Mouse (Mus musculus): ENCODE measurements around the gene Tspan18. TPM values are rescaled to one million over a fixed set of nuclear protein-coding genes. Genes with fewer than 3 reads are reported as not detected.

Tspan18 gene
- polyA plus RNA-seq, 1 experiment from 2014 or later: 22.2 TPM

DNA sequence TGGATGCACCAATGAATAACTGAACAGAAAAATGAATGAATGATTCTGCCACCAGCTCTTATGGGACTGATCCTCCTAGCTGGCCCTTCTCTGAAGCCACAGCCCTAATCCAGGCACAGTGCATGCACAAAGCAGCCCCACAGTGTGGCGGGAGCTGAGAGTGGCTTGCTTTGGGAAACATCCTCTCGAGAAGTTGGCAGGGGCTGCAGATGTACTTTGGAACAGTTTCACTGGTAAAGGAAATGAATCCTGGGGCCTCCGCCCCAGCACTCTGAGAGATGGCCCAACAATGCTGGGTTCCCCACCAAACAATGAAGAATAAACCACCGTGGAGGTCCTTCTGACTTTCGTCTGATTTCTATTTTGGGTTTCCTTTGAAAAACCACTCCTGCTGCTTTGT is 64.2 kb downstream of the Tspan18 start:
- Histone ChIP-seq H3K9me3 (replicated peaks) (no peaks in the 10 kb centered on the region), H3K4me3 (no peak overlapping the region), H3K4me2 (no peak overlapping the region), H3K36me3 (ENCODE audit: poor library complexity, severe bottlenecking) (no peaks in the 10 kb centered on the region), H3K9ac (no peak overlapping the region), H3K4me1 (peaks cover 64% of the 10 kb centered on the region), H3K27ac (no peak overlapping the region), H3K27me3 (no peaks in the 10 kb centered on the region)
- WGBS: 44% methylated on average over 5 of the region's 5 CpGs
- ATAC-seq: no peak

DNA sequence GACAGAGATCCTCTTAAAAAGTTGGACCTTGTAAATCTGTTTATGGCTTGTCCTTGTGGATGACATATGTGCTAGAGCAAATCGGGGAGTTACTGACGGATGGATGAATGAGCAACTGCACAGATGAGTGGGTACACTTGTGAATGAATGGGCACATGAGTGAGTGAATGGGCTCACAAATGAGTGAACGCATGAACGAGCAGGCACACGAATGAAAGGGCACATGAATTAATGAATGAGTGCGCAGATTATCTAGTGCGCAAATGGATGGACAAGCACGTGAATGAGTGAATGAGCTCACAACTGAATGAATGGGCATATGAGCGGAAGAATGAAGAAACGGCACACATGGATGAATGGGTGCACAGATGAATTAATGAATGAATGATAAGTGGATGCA is 64.7 kb downstream of the Tspan18 start:
- no peak for ATAC-seq
- Histone ChIP-seq H3K4me1 (peaks cover 62% of the 10 kb centered on the region), H3K36me3 (ENCODE audit: poor library complexity, severe bottlenecking) (no peaks in the 10 kb centered on the region), H3K27ac (no peak overlapping the region), H3K27me3 (no peaks in the 10 kb centered on the region), H3K9ac (no peak overlapping the region), H3K4me3 (no peak overlapping the region), H3K9me3 (replicated peaks) (no peaks in the 10 kb centered on the region), H3K4me2 (no peak overlapping the region)
- whole genome bisulfite sequencing: 62% methylated on average over 10 of the region's 10 CpGs

DNA sequence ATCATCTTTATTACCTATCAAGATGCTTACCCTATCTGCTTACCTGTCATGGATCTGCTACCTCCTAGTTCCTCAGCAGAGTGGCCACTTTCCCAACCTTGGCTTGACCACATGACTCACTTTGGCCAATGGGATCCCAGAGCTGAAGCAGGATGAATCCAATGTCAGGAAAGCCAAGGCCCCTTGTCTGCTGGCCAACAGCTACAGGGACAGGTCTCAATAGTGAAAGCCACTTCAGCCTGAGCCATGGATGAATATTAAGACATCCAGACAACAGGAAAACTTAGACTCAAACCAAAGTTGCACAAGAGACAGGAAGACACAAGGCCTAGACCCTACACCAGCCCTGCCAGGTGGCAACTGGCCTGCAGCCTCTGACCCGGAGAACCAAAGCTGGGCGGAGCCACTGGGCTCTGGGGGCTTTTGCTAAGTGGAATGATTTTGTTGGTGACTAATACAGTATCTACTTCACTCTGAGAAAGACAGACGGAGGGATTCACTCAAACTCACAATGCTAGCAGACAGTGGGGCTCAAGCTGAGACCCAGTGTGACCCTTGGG is 65.5 kb downstream of the Tspan18 start:
- Histone ChIP-seq H3K9ac (no peak overlapping the region), H3K27ac (no peak overlapping the region), H3K9me3 (replicated peaks) (no peaks in the 10 kb centered on the region), H3K4me3 (no peak overlapping the region), H3K27me3 (no peaks in the 10 kb centered on the region), H3K4me2 (no peak overlapping the region), H3K36me3 (ENCODE audit: poor library complexity, severe bottlenecking) (no peaks in the 10 kb centered on the region), H3K4me1 (peaks cover 54% of the 10 kb centered on the region)
- no peak for ATAC-seq
- 80% methylated on average over 3 of the region's 3 CpGs for WGBS

DNA sequence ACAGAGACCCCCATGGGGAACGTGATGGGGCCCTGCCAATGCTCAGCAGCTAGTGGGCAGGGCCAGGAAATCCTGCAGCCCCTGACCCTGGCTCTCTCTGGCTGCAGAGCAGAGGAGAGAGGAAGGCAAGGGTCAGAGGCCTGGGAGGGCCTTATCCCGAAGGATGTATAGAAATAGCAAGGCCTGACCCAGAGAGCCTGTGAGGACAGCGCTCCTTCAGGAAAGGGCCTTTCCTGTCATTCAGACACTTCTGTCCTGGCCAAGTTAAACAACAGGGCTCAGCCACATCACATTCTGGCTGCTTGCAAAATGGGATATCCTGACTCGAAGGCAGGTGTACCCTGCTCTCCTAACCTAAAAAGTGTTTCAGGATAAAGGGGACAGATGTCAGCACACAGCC is 66.5 kb downstream of the Tspan18 start:
- WGBS: 66% methylated on average over 4 of the region's 4 CpGs
- H3K4me3 ChIP-seq: no peak overlapping the region
- H3K27ac ChIP-seq: no peak overlapping the region
- ATAC-seq: no peak
- H3K9me3 ChIP-seq (replicated peaks): no peaks in the 10 kb centered on the region
- H3K9ac ChIP-seq: no peak overlapping the region
- no peak overlapping the region for H3K4me2 ChIP-seq
- H3K4me1 ChIP-seq: peaks cover 44% of the 10 kb centered on the region
- H3K36me3 ChIP-seq (ENCODE audit: poor library complexity, severe bottlenecking): no peaks in the 10 kb centered on the region
- no peaks in the 10 kb centered on the region for H3K27me3 ChIP-seq

DNA sequence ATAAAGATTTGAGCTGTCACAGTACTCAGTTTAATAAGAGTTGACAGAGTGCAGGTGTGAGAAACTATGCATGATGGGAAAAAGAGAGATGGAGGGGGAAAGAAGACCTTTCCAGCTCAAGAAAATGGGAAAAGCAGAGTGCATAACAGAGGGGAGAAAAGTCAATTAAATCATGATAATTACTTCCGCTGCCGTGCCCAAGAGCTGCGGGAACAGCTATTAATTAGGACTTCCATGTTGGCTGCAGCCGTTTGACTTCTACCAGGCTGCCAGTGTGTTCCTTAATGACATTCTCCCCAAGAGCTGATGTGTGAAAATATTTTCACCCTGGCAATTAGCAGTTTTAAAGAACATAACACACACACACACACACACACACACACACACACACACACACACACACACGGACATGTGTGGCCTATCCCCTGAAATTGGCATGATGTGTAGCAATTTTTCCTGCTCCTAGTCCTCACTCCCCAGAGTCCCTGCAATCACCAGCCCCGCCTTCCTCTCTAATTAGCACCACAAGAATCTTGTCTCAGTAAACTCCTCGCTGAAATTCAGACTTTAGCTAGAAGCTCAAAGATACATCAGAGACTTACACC is 67.6 kb downstream of the Tspan18 start:
- Histone ChIP-seq H3K27ac (no peak overlapping the region), H3K4me2 (no peak overlapping the region), H3K4me1 (peaks cover 48% of the 10 kb centered on the region), H3K9ac (no peak overlapping the region), H3K36me3 (ENCODE audit: poor library complexity, severe bottlenecking) (no peaks in the 10 kb centered on the region), H3K27me3 (no peaks in the 10 kb centered on the region), H3K9me3 (replicated peaks) (no peaks in the 10 kb centered on the region), H3K4me3 (no peak overlapping the region)
- WGBS: 15% methylated on average over 7 of the region's 7 CpGs
- peak; percentile 44; the same call in 1 of the 2 replicates for ATAC-seq

DNA sequence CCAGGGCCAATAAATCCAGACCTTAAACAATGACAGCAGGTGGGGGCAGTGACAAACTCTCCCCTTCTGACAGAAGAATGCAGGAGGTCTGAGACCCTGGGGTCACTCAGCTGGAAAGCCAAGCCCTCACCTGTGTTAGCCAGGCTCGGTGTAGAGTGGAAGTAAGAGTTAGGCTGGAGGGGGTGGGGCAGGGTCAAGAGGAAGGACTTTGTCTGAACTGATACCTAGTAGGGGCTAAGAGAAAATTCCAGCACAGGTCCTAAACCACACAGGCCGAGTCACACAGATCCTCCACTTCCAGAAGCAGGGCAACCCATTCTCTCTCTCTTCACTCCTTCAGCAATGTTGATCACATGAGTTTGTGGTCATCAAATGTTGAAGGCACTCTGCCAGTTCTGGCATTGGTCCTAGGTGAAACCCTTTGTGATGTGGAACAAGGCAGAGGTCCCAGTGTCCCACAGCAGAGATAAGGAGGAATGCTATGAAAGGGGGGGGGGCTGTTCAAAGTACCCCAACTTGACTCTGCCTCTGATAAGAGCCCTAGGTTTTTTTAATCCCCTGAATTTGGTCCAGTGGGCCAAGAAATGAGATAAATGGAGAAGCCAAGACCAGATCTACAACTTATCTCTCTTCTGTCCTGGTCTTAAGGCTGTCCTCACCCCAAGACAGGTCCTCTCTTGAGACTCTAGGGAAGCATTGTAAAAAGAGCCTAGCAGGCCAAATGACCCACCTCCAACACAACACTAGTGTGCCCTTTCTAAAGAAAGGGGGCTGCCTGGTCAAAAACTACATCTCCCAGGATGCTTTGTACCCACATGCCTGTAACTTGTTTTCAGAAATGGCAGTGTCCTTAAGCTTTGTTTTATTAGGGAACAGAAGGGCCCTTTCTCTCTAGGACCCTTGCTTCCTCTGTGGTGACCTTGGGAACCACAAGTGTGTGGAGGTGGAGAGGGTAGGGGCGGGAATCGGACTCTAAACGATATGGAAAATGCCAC is 71.7 kb downstream of the Tspan18 start:
- H3K4me1 ChIP-seq: peaks cover 41% of the 10 kb centered on the region
- ATAC-seq: no peak
- H3K4me2 ChIP-seq: no peak overlapping the region
- H3K36me3 ChIP-seq (ENCODE audit: poor library complexity, severe bottlenecking): no peaks in the 10 kb centered on the region
- no peaks in the 10 kb centered on the region for H3K27me3 ChIP-seq
- 76% methylated on average over 5 of the region's 5 CpGs for WGBS
- H3K27ac ChIP-seq: no peak overlapping the region
- no peak overlapping the region for H3K9ac ChIP-seq
- no peak overlapping the region for H3K4me3 ChIP-seq
- no peaks in the 10 kb centered on the region for H3K9me3 ChIP-seq (replicated peaks)

DNA sequence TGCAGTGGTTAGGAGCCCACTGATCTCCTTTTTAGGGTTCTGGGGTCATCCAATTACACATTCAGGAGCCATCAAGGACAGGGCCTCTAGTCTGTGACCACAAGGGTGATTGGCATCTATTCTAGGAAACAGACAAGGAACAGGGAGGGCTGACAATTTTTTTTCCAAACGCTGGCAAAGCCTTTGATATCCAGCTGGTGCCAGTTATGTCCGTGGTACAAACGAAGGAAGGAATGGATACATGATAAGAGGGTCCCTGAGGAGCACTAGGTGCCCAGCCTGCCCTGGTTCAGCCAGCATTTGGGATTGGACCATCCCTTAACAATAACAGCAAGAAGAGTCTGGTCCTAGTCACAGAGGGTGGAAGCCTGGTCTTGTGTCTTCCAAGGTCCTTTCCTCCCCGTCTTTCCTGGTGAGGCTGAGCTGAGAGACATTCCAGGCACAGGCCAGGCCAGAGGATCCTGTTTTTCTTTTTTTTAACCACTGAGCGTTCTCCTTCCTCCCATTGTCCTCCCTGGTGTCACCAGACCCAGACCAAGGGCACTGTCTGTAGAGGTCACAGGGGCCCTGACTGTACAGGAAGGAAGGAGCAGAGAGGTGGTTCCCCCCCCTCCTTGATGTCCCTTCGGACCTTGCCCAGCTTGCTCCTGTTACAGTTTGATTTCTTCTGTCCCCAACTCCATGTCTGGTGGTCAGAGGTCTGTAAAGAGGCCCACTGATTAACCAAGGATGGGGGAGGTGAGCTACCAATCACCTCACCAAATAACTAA is 72.6 kb downstream of the Tspan18 start:
- Histone ChIP-seq H3K9me3 (replicated peaks) (no peaks in the 10 kb centered on the region), H3K27ac (peak overlapping the region; percentile 31), H3K4me3 (no peak overlapping the region), H3K4me1 (peaks cover 41% of the 10 kb centered on the region), H3K36me3 (ENCODE audit: poor library complexity, severe bottlenecking) (no peaks in the 10 kb centered on the region), H3K27me3 (no peaks in the 10 kb centered on the region), H3K4me2 (no peak overlapping the region), H3K9ac (no peak overlapping the region)
- WGBS: 63% methylated on average over 6 of the region's 6 CpGs
- ATAC-seq: no peak

DNA sequence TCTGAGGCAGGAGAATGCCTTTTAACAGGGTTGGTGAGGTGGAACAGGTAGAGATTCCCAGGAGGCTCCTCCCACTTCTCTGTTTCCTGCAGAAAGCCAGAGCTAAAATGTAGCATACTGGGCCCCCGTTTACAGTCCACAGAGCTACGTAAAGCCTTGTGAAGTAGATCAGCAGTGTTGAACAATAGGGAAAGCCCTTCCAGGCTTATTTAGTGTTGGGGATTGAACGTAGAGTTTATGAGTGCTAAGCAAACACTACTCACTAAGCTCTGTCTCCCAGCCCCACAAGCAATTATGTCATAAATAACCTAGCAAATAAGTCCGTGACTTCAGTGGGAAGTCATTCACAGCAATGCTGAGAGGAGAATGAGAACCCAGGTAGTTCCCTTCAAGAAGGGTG is 76.7 kb downstream of the Tspan18 start:
- H3K27ac ChIP-seq: no peak overlapping the region
- no peaks in the 10 kb centered on the region for H3K36me3 ChIP-seq (ENCODE audit: poor library complexity, severe bottlenecking)
- H3K4me3 ChIP-seq: no peak overlapping the region
- no peak overlapping the region for H3K9ac ChIP-seq
- H3K27me3 ChIP-seq: no peaks in the 10 kb centered on the region
- H3K9me3 ChIP-seq (replicated peaks): no peaks in the 10 kb centered on the region
- peaks cover 53% of the 10 kb centered on the region for H3K4me1 ChIP-seq
- no peak for ATAC-seq
- H3K4me2 ChIP-seq: no peak overlapping the region
- 48% methylated on average over 4 of the region's 4 CpGs for WGBS

DNA sequence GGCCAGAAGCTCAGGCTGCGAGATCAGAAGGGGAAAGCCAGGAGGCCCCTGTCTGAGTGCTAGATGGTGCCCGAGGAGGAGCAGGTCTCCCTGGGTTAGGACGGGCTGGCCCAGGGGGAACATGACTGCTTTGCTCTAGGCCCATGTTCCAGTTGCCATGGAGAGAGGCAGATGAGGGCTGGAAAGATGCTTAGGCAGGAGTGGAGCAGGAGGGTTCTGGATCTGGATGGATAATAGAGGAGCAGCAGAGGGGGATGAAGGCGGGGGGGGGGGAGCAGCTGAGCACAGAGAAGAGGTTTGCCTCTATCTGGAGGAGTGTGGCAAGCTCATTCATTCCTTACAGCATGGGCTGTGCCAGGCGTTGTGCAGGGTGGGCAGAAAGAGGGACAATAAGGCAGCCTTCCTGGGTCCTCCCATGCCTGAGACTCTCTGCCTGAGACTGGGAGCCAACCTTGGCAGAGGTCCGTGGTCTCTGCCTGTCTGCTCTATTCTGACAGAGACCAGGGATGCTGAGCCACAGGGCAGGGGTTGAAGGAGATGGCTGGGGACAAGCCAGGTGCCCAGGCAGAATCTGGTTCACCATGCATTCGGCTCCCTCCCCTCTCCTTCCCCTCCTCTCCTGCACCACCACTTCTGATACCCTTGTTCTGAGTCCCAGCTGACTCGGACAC is 77.4 kb downstream of the Tspan18 start:
- Histone ChIP-seq H3K9ac (peak overlapping the region; percentile 30; the same call in 1 of the 2 replicates), H3K27me3 (no peaks in the 10 kb centered on the region), H3K4me2 (no peak overlapping the region), H3K36me3 (ENCODE audit: poor library complexity, severe bottlenecking) (no peaks in the 10 kb centered on the region), H3K4me1 (peaks cover 53% of the 10 kb centered on the region), H3K9me3 (replicated peaks) (no peaks in the 10 kb centered on the region), H3K4me3 (no peak overlapping the region), H3K27ac (no peak overlapping the region)
- 61% methylated on average over 8 of the region's 8 CpGs for WGBS
- 0 out of 2 replicates have a peak, but pooled peaks have one; percentile 11 for ATAC-seq

DNA sequence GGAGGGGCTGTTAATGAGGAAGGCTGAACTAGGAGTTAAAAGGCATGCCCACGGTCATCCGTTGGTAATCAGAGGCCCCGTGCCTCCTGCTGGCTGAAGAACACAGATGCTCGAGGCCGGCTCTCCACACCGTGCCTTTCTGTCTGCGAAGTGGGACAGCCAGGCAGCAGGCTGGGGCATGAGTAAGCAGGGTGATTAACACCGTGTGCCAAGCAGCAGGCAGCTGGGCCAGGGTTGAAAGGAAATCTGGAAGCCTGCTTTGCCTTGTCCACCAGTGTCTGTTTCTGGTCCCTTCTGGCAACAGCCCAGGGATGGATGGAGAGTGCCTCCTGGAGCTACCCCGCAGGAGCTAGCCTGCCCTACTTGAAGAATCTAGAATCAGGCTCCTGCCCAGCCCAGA is 81.9 kb downstream of the Tspan18 start:
- peak; percentile 83 for ATAC-seq
- H3K36me3 ChIP-seq (ENCODE audit: poor library complexity, severe bottlenecking): 0 out of 2 replicates have a peak, but pooled peaks cover 5% of the 10 kb centered on the region
- H3K27ac ChIP-seq: peak overlapping the region; percentile 49
- peaks cover 7% of the 10 kb centered on the region; the same call in 1 of the 2 replicates for H3K9me3 ChIP-seq (replicated peaks)
- H3K9ac ChIP-seq: no peak overlapping the region
- H3K4me2 ChIP-seq: no peak overlapping the region
- H3K27me3 ChIP-seq: no peaks in the 10 kb centered on the region
- H3K4me1 ChIP-seq: peaks cover 71% of the 10 kb centered on the region
- WGBS: 21% methylated on average over 9 of the region's 9 CpGs
- no peak overlapping the region for H3K4me3 ChIP-seq

DNA sequence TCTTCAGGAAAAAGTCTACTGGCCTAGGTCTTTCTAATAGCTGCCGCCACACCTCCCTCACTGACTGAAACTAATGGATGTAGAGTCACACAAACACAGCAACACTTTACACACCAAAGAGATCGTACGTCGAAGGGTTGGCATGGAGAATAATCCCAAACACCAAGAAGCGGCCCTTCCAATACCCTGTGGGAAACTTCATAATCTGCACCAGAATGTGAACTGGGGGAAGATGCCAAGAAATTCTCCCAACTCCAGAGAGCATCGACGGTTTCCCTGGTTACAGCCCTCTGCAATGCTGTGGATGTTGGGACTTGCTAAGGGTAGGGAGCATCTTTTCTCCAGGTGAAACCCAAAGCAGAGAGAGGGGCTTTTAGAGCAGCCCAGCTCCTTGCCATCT is 83.7 kb downstream of the Tspan18 start:
- no peak overlapping the region for H3K9ac ChIP-seq
- H3K4me1 ChIP-seq: peaks cover 62% of the 10 kb centered on the region
- H3K36me3 ChIP-seq (ENCODE audit: poor library complexity, severe bottlenecking): 0 out of 2 replicates have a peak, but pooled peaks cover 5% of the 10 kb centered on the region
- no peak overlapping the region for H3K4me3 ChIP-seq
- no peak for ATAC-seq
- peaks cover 7% of the 10 kb centered on the region; the same call in 1 of the 2 replicates for H3K9me3 ChIP-seq (replicated peaks)
- no peak overlapping the region for H3K27ac ChIP-seq
- 53% methylated on average over 7 of the region's 7 CpGs for WGBS
- H3K27me3 ChIP-seq: no peaks in the 10 kb centered on the region
- no peak overlapping the region for H3K4me2 ChIP-seq
